Comparison of ENCODE assay signal across 12 mouse cellular contexts in the genomic region with DNA sequence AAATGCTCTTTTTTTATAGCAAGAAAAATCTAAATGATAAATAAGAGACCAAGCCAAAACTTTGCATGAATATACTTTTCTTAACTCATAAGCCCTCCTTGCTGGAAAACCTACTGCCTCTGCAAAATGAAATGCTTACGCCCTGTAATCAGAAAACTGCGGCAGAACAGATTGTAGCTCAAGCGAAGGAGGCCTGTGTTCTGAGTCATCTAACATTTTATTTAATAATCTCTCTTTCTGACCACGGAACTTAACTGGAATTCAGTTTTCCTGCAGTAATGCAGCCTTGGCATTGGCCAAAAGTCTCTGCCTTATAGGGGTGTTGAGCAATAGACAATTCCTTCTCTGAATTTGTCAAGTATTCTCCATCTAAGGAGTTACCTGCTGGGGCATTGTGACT.
"Had no signal": no experiment of that assay in that cellular context is flagged by ENCODE, and none has a peak within 500 bp of the region (broad histone marks: within the 10 kb centered on the region; RNA-seq: fewer than 3 reads in every experiment).

No protein-coding gene starts in this region.

- H3K36me3 ChIP-seq: limb, embryonic 10.5 days; liver, embryonic 15.5 days; midbrain, embryonic 13.5 days had no signal

- H3K4me2 ChIP-seq: liver, embryonic 11.5 days; liver, embryonic 15.5 days; midbrain, embryonic 13.5 days had no signal

- H3K27me3 ChIP-seq: liver, embryonic 15.5 days; midbrain, embryonic 13.5 days had no signal

- H3K9me3 ChIP-seq: limb, embryonic 10.5 days; liver, embryonic 15.5 days; midbrain, embryonic 13.5 days had no signal

- H3K9ac ChIP-seq: liver, embryonic 15.5 days; midbrain, embryonic 13.5 days had no signal

- ATAC-seq: lung, postnatal 0 days; midbrain, embryonic 13.5 days had no signal

- DNase-seq: kidney, postnatal 36 days; lung, adult 2 months; lung, postnatal 36 days; thymus, adult 18-20 months; thymus, postnatal 14 days had no signal

- H3K4me3 ChIP-seq: layer of hippocampus, adult 2 months; limb, embryonic 10.5 days; liver, embryonic 15.5 days; midbrain, embryonic 13.5 days had no signal

- H3K27ac ChIP-seq: layer of hippocampus, adult 2 months; limb, embryonic 10.5 days; liver, embryonic 15.5 days; midbrain, embryonic 13.5 days; stomach, postnatal 0 days had no signal

- H3K4me1 ChIP-seq: limb, embryonic 10.5 days; liver, embryonic 15.5 days; midbrain, embryonic 13.5 days had no signal
